Mouse (Mus musculus): ENCODE measurements around the gene Cers6. TPM values are rescaled to one million over a fixed set of nuclear protein-coding genes. Genes with fewer than 3 reads are reported as not detected.

The Cers6 gene
- polyA plus RNA-seq, 1 experiment from 2014 or later, result 28.3 TPM

GRCm38 (mm10) chr2:68932240-68932639, 71.0 kb downstream of the Cers6 start:
- Histone ChIP-seq H3K27me3 (no peaks in the 10 kb centered on the region), H3K4me3 (no peak overlapping the region)

GRCm38 (mm10) chr2:68932656-68933055, 71.4 kb downstream of the Cers6 start:
- ATAC-seq (ENCODE audit: low FRiP score, low read depth), result no peak
- Histone ChIP-seq H3K9me3 (no peaks in the 10 kb centered on the region), H3K4me1 (peaks cover 17% of the 10 kb centered on the region), H3K36me3 (peaks cover 13% of the 10 kb centered on the region), H3K27me3 (no peaks in the 10 kb centered on the region), H3K27ac (no peak overlapping the region), H3K4me3 (no peak overlapping the region), H3K4me2 (replicated peaks) (no peak overlapping the region), H3K9ac (no peak overlapping the region)
- WGBS, result 81% methylated on average over 4 of the region's 4 CpGs

More at GRCm38 (mm10) chr2:68932240-68932639, 71.0 kb downstream of the Cers6 start:
- no peak overlapping the region for H3K27ac ChIP-seq
- H3K36me3 ChIP-seq, result peaks cover 9% of the 10 kb centered on the region; the same call in 1 of the 2 replicates
- ATAC-seq (ENCODE audit: low FRiP score, low read depth), result no peak
- no peak overlapping the region for H3K4me2 ChIP-seq (replicated peaks)
- no peak overlapping the region for H3K9ac ChIP-seq
- WGBS, result 46% methylated on average over 4 of the region's 4 CpGs
- H3K9me3 ChIP-seq, result no peaks in the 10 kb centered on the region
- peaks cover 17% of the 10 kb centered on the region for H3K4me1 ChIP-seq

GRCm38 (mm10) chr2:68934651-68935050, 73.4 kb downstream of the Cers6 start:
- WGBS, result 81% methylated on average over 6 of the region's 6 CpGs
- no peak overlapping the region for H3K4me2 ChIP-seq (replicated peaks)
- no peaks in the 10 kb centered on the region for H3K9me3 ChIP-seq
- H3K27me3 ChIP-seq, result no peaks in the 10 kb centered on the region
- H3K4me1 ChIP-seq, result peaks cover 17% of the 10 kb centered on the region
- no peak overlapping the region for H3K4me3 ChIP-seq
- H3K9ac ChIP-seq, result no peak overlapping the region
- no peak for ATAC-seq (ENCODE audit: low FRiP score, low read depth)
- peaks cover 20% of the 10 kb centered on the region for H3K36me3 ChIP-seq
- no peak overlapping the region for H3K27ac ChIP-seq

- ATAC-seq (ENCODE audit: low FRiP score, low read depth), result no peak
- H3K9me3 ChIP-seq, result no peaks in the 10 kb centered on the region
- H3K36me3 ChIP-seq, result peaks cover 20% of the 10 kb centered on the region
- no peak overlapping the region for H3K27ac ChIP-seq
- peaks cover 13% of the 10 kb centered on the region; the same call in 1 of the 2 replicates for H3K4me1 ChIP-seq
- H3K9ac ChIP-seq, result no peak overlapping the region
- H3K4me2 ChIP-seq (replicated peaks), result no peak overlapping the region
- H3K27me3 ChIP-seq, result no peaks in the 10 kb centered on the region
- WGBS, result 86% methylated on average over 2 of the region's 2 CpGs
- no peak overlapping the region for H3K4me3 ChIP-seq
These were observed 74.6 kb downstream of the Cers6 start for GRCm38 (mm10) chr2:68935721-68936294.

- Histone ChIP-seq H3K27me3 (no peaks in the 10 kb centered on the region), H3K4me3 (no peak overlapping the region), H3K9me3 (no peaks in the 10 kb centered on the region), H3K36me3 (peaks cover 20% of the 10 kb centered on the region), H3K4me1 (peaks cover 13% of the 10 kb centered on the region; the same call in 1 of the 2 replicates), H3K27ac (no peak overlapping the region), H3K4me2 (replicated peaks) (no peak overlapping the region), H3K9ac (no peak overlapping the region)
- no peak for ATAC-seq (ENCODE audit: low FRiP score, low read depth)
- WGBS, result 76% methylated on average over 4 of the region's 4 CpGs
These were observed 75.5 kb downstream of the Cers6 start for GRCm38 (mm10) chr2:68936773-68937172.

- Histone ChIP-seq H3K4me1 (peaks cover 6% of the 10 kb centered on the region; the same call in 1 of the 2 replicates), H3K27ac (no peak overlapping the region), H3K4me3 (no peak overlapping the region), H3K27me3 (no peaks in the 10 kb centered on the region), H3K36me3 (peaks cover 20% of the 10 kb centered on the region), H3K4me2 (replicated peaks) (no peak overlapping the region), H3K9ac (no peak overlapping the region), H3K9me3 (no peaks in the 10 kb centered on the region)
- no peak for ATAC-seq (ENCODE audit: low FRiP score, low read depth)
- WGBS, result 97% methylated on average over 3 of the region's 3 CpGs
These were observed 76.6 kb downstream of the Cers6 start for GRCm38 (mm10) chr2:68937833-68938232.

- no peak overlapping the region for H3K27ac ChIP-seq
- no peak overlapping the region for H3K4me3 ChIP-seq
- H3K9ac ChIP-seq, result no peak overlapping the region
- H3K36me3 ChIP-seq, result peaks cover 13% of the 10 kb centered on the region
- H3K4me1 ChIP-seq, result peaks cover 6% of the 10 kb centered on the region
- H3K4me2 ChIP-seq (replicated peaks), result no peak overlapping the region
- no peak for ATAC-seq (ENCODE audit: low FRiP score, low read depth)
- WGBS, result 50% methylated on average over 2 of the region's 2 CpGs
- no peaks in the 10 kb centered on the region for H3K27me3 ChIP-seq
- no peaks in the 10 kb centered on the region for H3K9me3 ChIP-seq
These were observed 83.7 kb downstream of the Cers6 start for GRCm38 (mm10) chr2:68944898-68945297.

GRCm38 (mm10) chr2:68945976-68946375, 84.7 kb downstream of the Cers6 start:
- 57% methylated on average over 2 of the region's 2 CpGs for WGBS
- Histone ChIP-seq H3K4me1 (peaks cover 6% of the 10 kb centered on the region), H3K4me2 (replicated peaks) (no peak overlapping the region)

GRCm38 (mm10) chr2:68946819-68947218, 85.6 kb downstream of the Cers6 start:
- no peak overlapping the region for H3K27ac ChIP-seq
- WGBS, result 89% methylated on average over 5 of the region's 5 CpGs
- H3K36me3 ChIP-seq, result peaks cover 25% of the 10 kb centered on the region
- no peak overlapping the region for H3K9ac ChIP-seq
- no peaks in the 10 kb centered on the region for H3K9me3 ChIP-seq
- H3K4me1 ChIP-seq, result peaks cover 6% of the 10 kb centered on the region
- no peak overlapping the region for H3K4me2 ChIP-seq (replicated peaks)
- H3K4me3 ChIP-seq, result no peak overlapping the region
- H3K27me3 ChIP-seq, result no peaks in the 10 kb centered on the region
- no peak for ATAC-seq (ENCODE audit: low FRiP score, low read depth)

More at GRCm38 (mm10) chr2:68945976-68946375, 84.7 kb downstream of the Cers6 start:
- Histone ChIP-seq H3K36me3 (peaks cover 17% of the 10 kb centered on the region), H3K9ac (no peak overlapping the region), H3K9me3 (no peaks in the 10 kb centered on the region), H3K4me3 (no peak overlapping the region), H3K27ac (no peak overlapping the region), H3K27me3 (no peaks in the 10 kb centered on the region)
- ATAC-seq (ENCODE audit: low FRiP score, low read depth), result no peak

GRCm38 (mm10) chr2:68949137-68949536, 87.9 kb downstream of the Cers6 start:
- peaks cover 28% of the 10 kb centered on the region for H3K36me3 ChIP-seq
- no peak overlapping the region for H3K4me3 ChIP-seq
- no peak for ATAC-seq (ENCODE audit: low FRiP score, low read depth)
- whole genome bisulfite sequencing, result 92% methylated on average over 2 of the region's 2 CpGs
- peaks cover 6% of the 10 kb centered on the region for H3K4me1 ChIP-seq
- H3K9me3 ChIP-seq, result no peaks in the 10 kb centered on the region
- no peak overlapping the region for H3K27ac ChIP-seq
- H3K4me2 ChIP-seq (replicated peaks), result no peak overlapping the region
- no peaks in the 10 kb centered on the region for H3K27me3 ChIP-seq
- no peak overlapping the region for H3K9ac ChIP-seq

GRCm38 (mm10) chr2:68949728-68950127, 88.5 kb downstream of the Cers6 start:
- peaks cover 6% of the 10 kb centered on the region for H3K4me1 ChIP-seq
- no peak overlapping the region for H3K27ac ChIP-seq
- ATAC-seq (ENCODE audit: low FRiP score, low read depth), result no peak
- no peaks in the 10 kb centered on the region for H3K9me3 ChIP-seq
- H3K9ac ChIP-seq, result no peak overlapping the region
- WGBS, result 82% methylated on average over 5 of the region's 5 CpGs
- no peak overlapping the region for H3K4me3 ChIP-seq
- no peaks in the 10 kb centered on the region for H3K27me3 ChIP-seq
- H3K4me2 ChIP-seq (replicated peaks), result no peak overlapping the region
- H3K36me3 ChIP-seq, result peaks cover 28% of the 10 kb centered on the region

GRCm38 (mm10) chr2:68951706-68952105, 90.5 kb downstream of the Cers6 start:
- Histone ChIP-seq H3K4me2 (replicated peaks) (no peak overlapping the region), H3K9me3 (no peaks in the 10 kb centered on the region), H3K4me3 (no peak overlapping the region), H3K27ac (no peak overlapping the region), H3K36me3 (peaks cover 28% of the 10 kb centered on the region), H3K27me3 (no peaks in the 10 kb centered on the region), H3K4me1 (peaks cover under 1% of the 10 kb centered on the region; the same call in 1 of the 2 replicates), H3K9ac (no peak overlapping the region)
- 97% methylated on average over 3 of the region's 3 CpGs for WGBS
- ATAC-seq (ENCODE audit: low FRiP score, low read depth), result no peak

- H3K36me3 ChIP-seq, result peaks cover 24% of the 10 kb centered on the region
- no peak overlapping the region for H3K9ac ChIP-seq
- H3K9me3 ChIP-seq, result no peaks in the 10 kb centered on the region
- H3K27ac ChIP-seq, result no peak overlapping the region
- ATAC-seq (ENCODE audit: low FRiP score, low read depth), result no peak
- no peaks in the 10 kb centered on the region for H3K27me3 ChIP-seq
- no peak overlapping the region for H3K4me3 ChIP-seq
- 89% methylated on average over 2 of the region's 2 CpGs for WGBS
- no peak overlapping the region for H3K4me2 ChIP-seq (replicated peaks)
- peaks cover 19% of the 10 kb centered on the region for H3K4me1 ChIP-seq
These were observed 92.4 kb downstream of the Cers6 start for GRCm38 (mm10) chr2:68953688-68954087.

All from limb, embryonic 13.5 days (tissue).